Mouse (Mus musculus) liver, embryonic 15.5 days (tissue): Measurements from ENCODE around the gene Tmem91. TPM values are rescaled to one million over a fixed set of nuclear protein-coding genes. Genes with fewer than 3 reads are reported as not detected.

Experiments
- ATAC-seq: fragments of 200-750 bp; cut with Nextera tagmentation; 2 replicates; pipeline ENCODE4 v1.8.0; 2017; ENCODE audit warnings: moderate number of reproducible peaks, mild to moderate bottlenecking, moderate library complexity; ENCODE audit not compliant: insufficient read depth
- H3K27ac ChIP-seq: fragments of 300-500 bp; sonication (generic); replicated peaks from 2 replicates; pipeline ENCODE4 v1.5.1; 2015; ENCODE audit warnings: mild to moderate bottlenecking, inconsistent platforms
- H3K27me3 ChIP-seq: fragments of 300-500 bp; sonication (generic); 2 replicates; pipeline ENCODE4 v1.6.1; 2015; ENCODE audit warnings: mild to moderate bottlenecking, inconsistent platforms
- H3K36me3 ChIP-seq: fragments of 300-500 bp; sonication (generic); replicated peaks from 2 replicates; pipeline ENCODE4 v1.6.1; 2015; ENCODE audit warnings: moderate library complexity, mild to moderate bottlenecking, inconsistent platforms
- H3K4me1 ChIP-seq: fragments of 300-500 bp; sonication (generic); replicated peaks from 2 replicates; pipeline ENCODE4 v1.6.1; 2015; ENCODE audit warnings: inconsistent platforms
- H3K4me2 ChIP-seq: fragments of 300-500 bp; sonication (generic); 2 replicates; pipeline ENCODE4 v1.6.1; 2015; ENCODE audit warnings: moderate library complexity, mild to moderate bottlenecking, inconsistent platforms
- H3K4me3 ChIP-seq: fragments of 300-500 bp; sonication (generic); replicated peaks from 2 replicates; pipeline ENCODE4 v1.5.1; 2015; ENCODE audit warnings: mild to moderate bottlenecking, inconsistent platforms
- H3K9ac ChIP-seq: fragments of 300-500 bp; sonication (generic); 2 replicates; pipeline ENCODE4 v1.6.1; 2015; ENCODE audit warnings: moderate library complexity, mild to moderate bottlenecking, inconsistent platforms
- H3K9me3 ChIP-seq: fragments of 300-500 bp; sonication (generic); replicated peaks from 2 replicates; pipeline ENCODE4 v1.6.1; 2016; ENCODE audit warnings: inconsistent platforms
- WGBS: fragments of 180-500 bp; shearing (Covaris S2); methylation state at CpG from one replicate; pipeline ENCODE4 v1.1.7; 2015; ENCODE audit warnings: mixed read lengths; ENCODE audit not compliant: insufficient replicate concordance; 5-methylcytosine and 5-hydroxymethylcytosine counted together
- polyA plus RNA-seq: library from polyadenylated mRNA; unstranded; fragments of >200 nt; fragmentation: Nextera tagmentation; extraction: Ambion mirVana; gene quantifications from 2 replicates; pipeline ENCODE4 v1.2.1, GENCODE M21; 2015

The Tmem91 gene
- polyA plus RNA-seq, 1 experiment from 2014 or later, result 1.0 TPM

DNA sequence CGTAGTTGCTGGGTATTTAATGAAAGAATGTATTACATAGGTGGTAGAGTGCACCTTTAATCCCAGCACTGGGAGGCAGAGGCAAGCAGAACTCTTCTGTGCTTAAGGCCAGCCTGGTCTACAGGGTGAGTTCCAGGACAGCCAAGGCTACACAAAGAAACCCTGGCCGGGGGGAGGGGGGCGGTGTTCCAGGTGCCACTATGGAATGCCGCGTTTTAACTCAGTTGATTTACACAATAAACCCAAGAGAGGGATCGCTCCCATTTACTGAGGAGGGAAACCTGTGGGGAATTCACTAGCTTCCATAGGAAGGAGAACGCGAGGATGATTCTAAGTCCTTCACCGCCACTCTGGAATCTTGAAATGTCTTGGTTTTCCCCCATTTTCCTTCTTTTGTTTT lies 5.3 kb downstream of the Tmem91 start:
- no peak overlapping the region for H3K4me3 ChIP-seq
- H3K4me1 ChIP-seq, result peaks cover 6% of the 10 kb centered on the region
- H3K27ac ChIP-seq, result no peak overlapping the region
- ATAC-seq, result no peak
- H3K9ac ChIP-seq, result no peak overlapping the region
- 79% methylated on average over 9 of the region's 9 CpGs for WGBS
- peaks cover 37% of the 10 kb centered on the region for H3K36me3 ChIP-seq
- H3K27me3 ChIP-seq, result peaks cover 20% of the 10 kb centered on the region
- H3K9me3 ChIP-seq, result no peaks in the 10 kb centered on the region
- no peak overlapping the region for H3K4me2 ChIP-seq

DNA sequence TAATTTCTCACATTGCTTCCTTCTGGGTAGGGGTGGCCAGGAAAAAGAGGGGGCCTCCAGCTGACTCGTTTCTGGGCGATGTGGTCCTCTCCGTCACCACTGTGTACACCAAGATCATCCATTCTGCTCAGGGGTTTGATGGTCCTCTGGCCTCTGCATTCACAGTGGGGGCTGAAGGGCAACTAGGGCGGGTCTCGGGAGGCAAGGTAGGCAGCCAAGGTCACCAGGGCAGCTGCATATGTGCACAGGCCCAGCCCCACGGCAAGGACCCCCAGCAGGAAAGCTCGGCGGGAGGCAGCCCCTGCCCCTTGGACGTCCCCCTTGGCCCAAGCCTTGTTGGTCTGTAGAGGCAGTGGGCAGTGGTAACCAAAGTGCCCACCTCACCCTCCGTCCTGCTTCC lies 5.8 kb downstream of the Tmem91 start:
- no peak overlapping the region for H3K27ac ChIP-seq
- H3K4me3 ChIP-seq, result no peak overlapping the region
- no peaks in the 10 kb centered on the region for H3K9me3 ChIP-seq
- 0 out of 2 replicates have a peak, but pooled peaks cover 1% of the 10 kb centered on the region for H3K4me1 ChIP-seq
- no peak overlapping the region for H3K4me2 ChIP-seq
- H3K27me3 ChIP-seq, result peaks cover 16% of the 10 kb centered on the region
- H3K9ac ChIP-seq, result no peak overlapping the region
- WGBS, result 82% methylated on average over 10 of the region's 10 CpGs
- H3K36me3 ChIP-seq, result peaks cover 42% of the 10 kb centered on the region
- ATAC-seq, result no peak

DNA sequence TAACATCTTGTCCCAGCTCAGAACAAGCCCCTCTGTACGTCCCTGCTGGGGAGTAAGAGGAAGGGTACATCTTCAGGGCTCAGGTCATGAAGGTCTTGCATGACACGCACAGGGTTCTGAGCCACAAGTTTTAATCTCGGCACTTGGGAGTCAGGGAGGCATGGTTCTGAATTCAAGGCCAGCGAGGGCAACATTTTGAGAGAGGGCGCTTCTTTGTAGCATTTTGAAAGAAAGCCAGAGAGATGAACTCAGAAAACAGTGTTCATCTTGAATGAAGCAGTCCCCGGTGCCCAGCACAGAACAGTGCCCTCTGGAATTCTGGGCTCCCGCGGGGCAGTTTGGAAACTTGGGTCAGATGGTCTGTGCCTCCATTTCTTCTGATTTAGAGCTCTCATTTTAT lies 8.6 kb downstream of the Tmem91 start:
- ATAC-seq, result no peak
- WGBS, result 71% methylated on average over 8 of the region's 8 CpGs
- Histone ChIP-seq H3K9me3 (no peaks in the 10 kb centered on the region), H3K27ac (no peak overlapping the region), H3K27me3 (no peaks in the 10 kb centered on the region), H3K36me3 (peaks cover 49% of the 10 kb centered on the region), H3K4me2 (no peak overlapping the region), H3K4me3 (no peak overlapping the region), H3K4me1 (0 out of 2 replicates have a peak, but pooled peaks cover 4% of the 10 kb centered on the region), H3K9ac (no peak overlapping the region)

DNA sequence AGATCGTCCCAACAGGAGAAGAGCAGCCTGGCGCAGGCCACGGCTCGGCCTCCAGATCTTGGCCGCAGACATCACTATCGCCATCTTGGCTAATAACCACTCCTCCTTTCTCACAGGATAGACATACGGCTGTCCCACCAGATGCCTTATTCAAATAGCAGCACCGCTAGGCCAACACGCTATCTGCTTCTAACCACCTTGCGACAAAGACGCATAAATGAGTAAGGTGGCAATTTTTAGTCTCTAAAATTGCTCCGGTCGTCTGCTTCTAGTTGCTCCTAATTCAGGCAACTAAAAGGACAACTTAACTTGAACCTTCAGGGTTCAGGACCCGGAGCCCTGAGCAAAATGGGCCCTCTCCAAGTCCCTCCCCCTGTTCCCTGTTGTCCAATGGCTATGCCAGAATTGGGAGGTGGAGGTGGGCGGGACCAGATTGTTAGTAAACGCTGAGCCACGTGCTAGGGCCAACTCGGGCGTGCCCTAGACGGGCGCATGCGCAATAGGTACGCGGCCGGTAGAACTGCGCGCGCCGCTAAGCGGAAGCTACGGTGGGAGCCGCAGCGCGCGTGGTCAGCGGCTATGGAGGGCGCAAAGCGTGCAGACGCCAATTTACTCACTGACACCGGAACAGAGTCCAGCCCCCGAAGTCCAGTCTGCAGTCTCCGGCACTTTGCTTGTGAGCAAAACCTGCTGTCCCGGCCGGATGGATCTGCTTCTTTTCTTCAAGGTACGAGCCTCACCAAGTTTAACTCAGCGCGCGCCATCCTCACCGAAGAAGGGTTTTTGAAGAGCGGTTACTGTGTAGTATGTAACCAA lies 16.1 kb downstream of the Tmem91 start, which contains the start of the genes Bckdha and Exosc5:
Gene Bckdha, minus strand, starts transcription at position 325 of the 816 bp plus-strand sequence.
Gene Exosc5, plus strand, starts transcription at position 508 of the 816 bp plus-strand sequence.
- Histone ChIP-seq H3K27me3 (no peaks in the 10 kb centered on the region), H3K4me2 (peak within 1 kb of the TSS; percentile 90), H3K4me1 (peaks cover 53% of the 10 kb centered on the region), H3K27ac (peak within 1 kb of the TSS; percentile 76), H3K9ac (peak within 1 kb of the TSS; percentile 59), H3K4me3 (peak within 1 kb of the TSS; percentile 77), H3K36me3 (peaks cover 6% of the 10 kb centered on the region; the same call in 1 of the 2 replicates), H3K9me3 (no peaks in the 10 kb centered on the region)
- under 1% methylated on average over 50 of the region's 50 CpGs for WGBS
- ATAC-seq, result peak; percentile 94

DNA sequence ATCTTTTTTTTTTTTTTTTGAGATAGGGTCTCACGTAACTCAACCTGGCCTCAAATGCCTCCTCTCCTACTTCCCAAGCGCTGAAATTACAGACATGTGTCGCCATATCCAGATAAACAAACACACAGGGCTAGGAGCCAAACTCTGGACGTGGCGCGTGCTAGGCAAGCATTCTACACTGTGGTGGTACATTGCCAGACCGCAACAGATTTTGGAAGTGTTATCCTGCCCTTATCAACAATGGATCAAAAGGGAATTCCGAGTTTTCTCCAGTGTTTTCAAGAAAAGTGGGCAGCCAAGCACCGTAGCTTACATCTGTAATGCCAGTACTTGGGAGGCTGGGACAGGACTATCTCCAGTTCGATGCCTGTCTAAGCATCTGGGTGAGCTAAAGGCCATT lies 17.2 kb downstream of the Tmem91 start:
- no peak for ATAC-seq
- peak overlapping the region; percentile 90 for H3K4me2 ChIP-seq
- 0 out of 2 replicates have a peak, but pooled peaks cover 4% of the 10 kb centered on the region for H3K36me3 ChIP-seq
- peak overlapping the region; percentile 46; the same call in 1 of the 2 replicates for H3K9ac ChIP-seq
- no peaks in the 10 kb centered on the region for H3K27me3 ChIP-seq
- 27% methylated on average over 10 of the region's 10 CpGs for WGBS
- peaks cover 53% of the 10 kb centered on the region for H3K4me1 ChIP-seq
- peak overlapping the region; percentile 77 for H3K4me3 ChIP-seq
- no peaks in the 10 kb centered on the region for H3K9me3 ChIP-seq
- peak overlapping the region; percentile 76; the same call in 1 of the 2 replicates for H3K27ac ChIP-seq

DNA sequence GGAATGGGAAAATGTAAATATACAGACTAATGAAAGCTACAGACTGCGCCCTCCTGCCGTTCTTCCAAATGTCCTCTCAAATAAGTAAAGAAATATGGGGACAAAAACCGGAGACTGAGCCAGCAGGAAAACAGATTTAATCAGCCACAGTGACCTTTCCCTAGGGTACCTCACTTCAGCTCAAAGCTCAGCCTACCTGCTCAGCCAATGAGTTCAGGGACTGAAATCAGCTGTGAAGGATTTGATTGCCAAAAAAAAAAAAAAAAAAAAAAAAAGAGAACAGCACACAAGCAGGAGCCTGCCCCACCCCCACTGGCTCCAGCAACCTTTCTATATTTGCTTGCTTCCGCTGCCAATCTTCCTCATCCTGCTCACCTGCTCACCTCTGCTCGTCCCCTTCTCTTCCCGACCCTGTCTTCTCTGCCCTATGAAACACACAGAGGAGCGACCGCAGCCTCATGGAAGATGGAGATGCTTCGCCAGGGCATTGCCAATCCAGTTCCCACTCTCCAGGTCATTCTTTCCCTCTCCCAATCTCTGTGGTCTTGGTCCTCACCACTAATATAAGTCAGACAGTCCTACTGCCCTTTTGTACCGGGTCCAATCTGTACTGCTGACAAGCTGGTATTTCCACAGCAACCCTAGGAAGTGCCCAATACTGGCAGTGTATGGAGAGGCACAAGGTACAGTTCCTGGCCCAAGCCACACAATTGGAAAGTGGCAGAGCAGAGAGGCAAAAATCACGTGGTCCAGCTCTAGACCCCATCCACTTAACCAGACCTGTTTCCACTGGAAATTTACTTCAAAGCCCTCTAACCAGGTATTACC lies 19.2 kb downstream of the Tmem91 start:
- Histone ChIP-seq H3K9me3 (no peaks in the 10 kb centered on the region), H3K4me2 (no peak overlapping the region), H3K27me3 (no peaks in the 10 kb centered on the region), H3K27ac (0 out of 2 replicates have a peak overlapping the region, but pooled peaks have one; percentile 33), H3K4me3 (no peak overlapping the region), H3K9ac (no peak overlapping the region), H3K4me1 (peaks cover 44% of the 10 kb centered on the region), H3K36me3 (no peaks in the 10 kb centered on the region)
- ATAC-seq, result no peak
- WGBS, result 61% methylated on average over 11 of the region's 11 CpGs

DNA sequence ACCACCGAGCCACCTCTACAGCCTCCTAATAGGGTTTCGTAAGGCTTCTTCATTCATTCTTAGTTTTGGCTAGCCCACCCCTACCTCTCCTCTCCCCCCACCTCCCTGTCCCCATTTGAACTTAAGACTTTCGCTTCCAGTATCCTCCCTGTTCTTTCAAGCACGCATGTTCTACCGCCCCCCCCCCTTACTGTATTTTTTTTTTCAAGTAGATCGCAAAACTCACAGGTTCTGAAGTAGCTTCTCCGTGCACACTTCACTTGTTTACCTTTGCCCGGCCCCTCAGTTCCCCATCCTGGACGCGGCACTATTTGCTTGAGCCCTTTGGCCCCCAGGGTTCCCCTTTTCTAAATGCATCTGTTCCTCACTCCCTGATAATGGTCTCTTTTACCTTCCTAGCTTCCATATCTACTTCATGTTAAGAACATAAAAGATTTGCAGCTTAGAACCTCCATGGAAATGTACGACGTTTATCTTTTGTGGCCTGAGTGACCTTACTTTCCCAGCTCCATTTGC lies 22.7 kb downstream of the Tmem91 start:
- Histone ChIP-seq H3K4me3 (no peak overlapping the region), H3K27ac (no peak overlapping the region), H3K4me2 (peak overlapping the region; percentile 11; the same call in 1 of the 2 replicates), H3K4me1 (peaks cover 30% of the 10 kb centered on the region), H3K27me3 (no peaks in the 10 kb centered on the region), H3K9ac (no peak overlapping the region), H3K36me3 (no peaks in the 10 kb centered on the region), H3K9me3 (no peaks in the 10 kb centered on the region)
- 30% methylated on average over 12 of the region's 12 CpGs for WGBS
- ATAC-seq, result no peak

DNA sequence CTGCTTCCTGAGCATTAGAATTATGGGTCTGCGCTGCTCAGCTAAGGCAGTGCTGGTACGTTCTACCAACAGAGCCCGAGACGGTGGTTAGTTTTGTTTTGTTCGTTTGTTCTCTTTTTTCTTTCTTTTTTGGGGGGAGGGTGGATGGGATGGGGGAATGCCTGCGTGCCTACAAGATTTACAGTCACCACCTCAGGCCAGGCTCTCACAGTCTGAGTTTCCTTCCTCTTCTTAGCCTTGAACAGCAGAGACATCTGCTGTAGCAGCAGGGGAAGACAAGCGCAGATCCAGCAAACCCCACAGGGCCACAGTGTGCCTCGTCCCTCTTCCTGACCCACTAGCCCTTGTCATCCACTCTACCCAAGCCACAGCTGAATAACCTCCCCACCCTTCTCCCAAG lies 23.7 kb downstream of the Tmem91 start:
- Histone ChIP-seq H3K4me3 (0 out of 2 replicates have a peak overlapping the region, but pooled peaks have one; percentile 6), H3K4me2 (peak overlapping the region; percentile 23; the same call in 1 of the 2 replicates), H3K36me3 (no peaks in the 10 kb centered on the region), H3K27ac (peak overlapping the region; percentile 10; the same call in 1 of the 2 replicates), H3K27me3 (no peaks in the 10 kb centered on the region), H3K4me1 (peaks cover 22% of the 10 kb centered on the region), H3K9ac (no peak overlapping the region), H3K9me3 (no peaks in the 10 kb centered on the region)
- ATAC-seq, result 0 out of 2 replicates have a peak, but pooled peaks have one; percentile 11
- WGBS, result 30% methylated on average over 8 of the region's 8 CpGs

DNA sequence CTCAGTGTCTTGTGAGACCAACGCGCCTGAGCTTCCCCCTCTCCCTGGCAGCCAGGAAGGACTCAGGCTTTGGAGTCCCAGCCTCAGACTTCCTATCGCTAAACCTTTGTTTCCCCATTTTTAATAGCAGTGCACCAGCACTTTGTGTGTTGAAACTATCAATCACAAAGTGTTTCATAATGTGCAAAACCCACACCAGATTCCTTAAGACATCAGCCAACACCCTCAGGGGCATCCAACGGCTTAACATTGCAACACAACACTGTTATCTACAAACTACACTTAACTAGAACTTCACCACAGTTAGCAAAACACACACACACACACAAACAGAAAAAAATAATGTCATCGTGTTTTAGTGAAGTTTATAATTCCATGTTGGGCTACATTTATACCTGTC lies 25.1 kb downstream of the Tmem91 start:
- H3K4me2 ChIP-seq, result no peak overlapping the region
- H3K27me3 ChIP-seq, result no peaks in the 10 kb centered on the region
- no peak overlapping the region for H3K9ac ChIP-seq
- no peak overlapping the region for H3K4me3 ChIP-seq
- ATAC-seq, result no peak
- H3K4me1 ChIP-seq, result peaks cover 16% of the 10 kb centered on the region
- H3K27ac ChIP-seq, result peak overlapping the region; percentile 49
- 17% methylated on average over 5 of the region's 5 CpGs for WGBS
- no peaks in the 10 kb centered on the region for H3K36me3 ChIP-seq
- no peaks in the 10 kb centered on the region for H3K9me3 ChIP-seq

DNA sequence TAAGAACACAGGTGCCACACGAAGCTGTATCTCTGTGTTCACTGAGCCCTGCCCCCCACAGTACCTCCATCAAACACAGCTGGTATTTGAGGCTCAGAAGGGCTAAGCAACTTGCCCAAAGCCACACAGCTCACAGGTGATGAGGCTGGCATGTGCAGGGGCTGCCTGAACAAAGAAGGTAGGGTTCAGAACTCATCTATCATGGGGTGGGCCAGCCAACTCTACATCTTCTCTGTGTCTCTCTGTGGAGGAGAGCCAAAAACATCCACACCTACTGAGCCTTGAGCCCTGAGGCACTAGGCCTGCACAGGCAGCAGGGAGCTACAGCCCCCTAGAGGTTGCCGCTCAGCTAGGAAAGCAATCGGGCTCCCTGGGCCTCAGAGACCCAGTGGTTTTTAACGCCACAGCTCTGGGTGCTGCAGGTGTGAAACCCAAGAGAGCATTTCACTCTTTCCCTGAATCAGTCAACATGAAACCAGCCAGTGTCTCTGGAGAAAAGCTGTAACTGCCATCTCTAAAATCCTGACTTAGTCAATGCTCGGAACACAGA lies 27.3 kb downstream of the Tmem91 start:
- Histone ChIP-seq H3K4me1 (peaks cover 22% of the 10 kb centered on the region), H3K27ac (no peak overlapping the region)
- ATAC-seq, result no peak

More for the DNA sequence above, 27.3 kb downstream of the Tmem91 start:
- Histone ChIP-seq H3K4me2 (no peak overlapping the region), H3K27me3 (no peaks in the 10 kb centered on the region), H3K9ac (no peak overlapping the region), H3K36me3 (no peaks in the 10 kb centered on the region), H3K9me3 (no peaks in the 10 kb centered on the region), H3K4me3 (no peak overlapping the region)
- WGBS, result 44% methylated on average over 5 of the region's 5 CpGs
